Mouse (Mus musculus): ENCODE measurements at regions not wholly inside any gene's neighbourhood (a gene's known extent, or its start where the extent isn't known, plus 50 kb on each side); places are given as distances from the start of the nearest gene placed in this dataset.
A peak's percentile ranks its signal among the peaks of the same experiment; 100 is the strongest.

DNA sequence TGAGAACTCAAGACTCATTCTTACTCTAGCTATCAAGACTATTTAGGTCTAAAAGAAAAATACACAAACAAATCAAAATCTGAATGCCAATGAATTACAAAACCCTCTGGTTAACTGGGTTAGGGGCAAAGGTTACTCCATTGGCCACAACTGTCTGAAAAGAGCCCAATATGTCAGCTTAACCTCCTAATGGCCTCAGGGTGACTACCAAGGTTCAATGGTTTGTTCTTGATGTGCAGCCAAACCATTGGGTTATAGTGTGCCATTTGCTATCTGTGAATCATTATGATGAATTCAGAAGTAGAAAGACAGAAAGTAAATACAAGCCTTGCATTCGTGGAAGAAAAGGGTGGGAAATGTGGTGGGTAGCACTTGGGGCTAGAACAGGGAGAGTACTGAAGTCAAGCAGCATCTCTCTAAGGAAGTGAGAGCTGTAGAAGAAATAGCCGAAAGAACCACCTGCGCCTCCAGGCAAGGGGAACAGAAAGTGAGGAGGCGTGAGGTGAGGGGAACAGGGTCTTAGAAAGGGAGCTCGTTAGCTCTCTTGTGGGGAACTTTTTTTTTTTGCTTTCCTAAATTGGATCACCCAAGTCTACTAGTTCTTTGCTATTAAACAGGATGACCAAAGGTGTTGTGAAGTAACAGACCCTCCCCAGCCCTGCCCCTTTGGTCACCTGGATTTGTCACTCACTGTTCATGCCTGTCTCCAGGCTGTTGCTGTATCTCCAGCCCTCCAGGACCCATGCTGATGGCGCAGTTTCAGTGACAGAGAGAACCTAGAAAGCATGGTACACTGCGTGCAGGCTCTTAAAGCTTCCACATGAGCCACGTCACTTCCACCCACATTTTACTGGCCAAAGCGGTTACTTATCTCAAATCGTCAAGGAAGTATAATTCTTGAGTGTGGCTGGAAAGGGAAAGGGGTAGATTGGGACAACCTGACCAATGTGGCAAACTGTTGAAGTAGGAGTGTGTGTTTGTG lies 204.1 kb upstream of the Tet2 start:
- no peak for DNase-seq (ENCODE audit: low spot score in 2 of 2)

DNA sequence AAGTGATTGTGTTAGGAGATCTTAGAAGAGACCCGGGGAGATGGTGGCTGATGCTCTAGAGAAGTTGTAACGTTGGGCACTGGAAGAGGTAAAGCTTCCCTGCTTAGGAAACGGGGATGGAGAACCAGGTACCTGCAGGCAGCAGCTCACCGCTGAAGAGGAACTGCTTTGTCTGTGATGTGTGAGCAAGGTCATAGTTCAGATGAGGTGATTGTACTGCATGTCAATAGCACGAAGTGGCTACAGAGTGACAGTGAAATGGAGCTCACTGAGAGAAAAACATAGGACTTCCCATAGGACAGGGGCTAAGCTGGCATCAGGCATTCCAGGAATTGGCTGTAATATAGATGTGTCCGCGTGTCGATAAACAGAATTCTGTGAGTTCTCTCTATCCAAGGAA lies 205.1 kb upstream of the Tet2 start:
- H3K27ac ChIP-seq = no peak overlapping the region
- no peak overlapping the region for H3K4me3 ChIP-seq
- TF ChIP-seq CTCF (conservative IDR thresholded peaks at IDR 0.05) = no peak
- DNase-seq (ENCODE audit: low spot score in 2 of 2) = no peak

More for the DNA sequence above, 204.1 kb upstream of the Tet2 start:
- Histone ChIP-seq H3K4me3 (no peak overlapping the region), H3K27ac (no peak overlapping the region)
- no peak for TF ChIP-seq CTCF (conservative IDR thresholded peaks at IDR 0.05)

DNA sequence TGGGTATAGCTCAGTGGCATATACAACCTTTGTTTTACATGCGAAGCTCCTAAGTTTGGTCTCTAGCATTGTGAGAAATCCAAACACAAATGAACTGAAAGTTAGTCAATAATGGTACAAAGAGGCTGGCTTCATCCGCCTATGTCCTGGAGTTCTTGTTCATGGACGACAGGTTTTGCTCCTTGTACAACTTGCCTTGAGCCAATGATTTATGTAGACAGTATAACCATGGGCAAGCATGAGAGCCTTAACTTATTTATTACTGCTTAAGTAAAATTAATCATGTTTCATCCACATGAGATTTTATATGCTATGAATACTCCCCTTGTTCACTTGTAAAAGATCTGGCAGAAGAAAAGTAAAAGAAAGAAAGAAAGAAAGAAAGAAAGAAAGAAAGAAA lies 205.7 kb upstream of the Tet2 start:
- TF ChIP-seq CTCF (conservative IDR thresholded peaks at IDR 0.05) = no peak
- Histone ChIP-seq H3K27ac (no peak overlapping the region), H3K4me3 (no peak overlapping the region)
- DNase-seq (ENCODE audit: low spot score in 2 of 2) = no peak

- H3K27ac ChIP-seq = no peak overlapping the region
- TF ChIP-seq CTCF (conservative IDR thresholded peaks at IDR 0.05) = no peak
- DNase-seq (ENCODE audit: low spot score in 2 of 2) = no peak
- H3K4me3 ChIP-seq = no peak overlapping the region
Measured at GRCm38 (mm10) chr3:133751011-133751410, 206.1 kb upstream of the Tet2 start.

DNA sequence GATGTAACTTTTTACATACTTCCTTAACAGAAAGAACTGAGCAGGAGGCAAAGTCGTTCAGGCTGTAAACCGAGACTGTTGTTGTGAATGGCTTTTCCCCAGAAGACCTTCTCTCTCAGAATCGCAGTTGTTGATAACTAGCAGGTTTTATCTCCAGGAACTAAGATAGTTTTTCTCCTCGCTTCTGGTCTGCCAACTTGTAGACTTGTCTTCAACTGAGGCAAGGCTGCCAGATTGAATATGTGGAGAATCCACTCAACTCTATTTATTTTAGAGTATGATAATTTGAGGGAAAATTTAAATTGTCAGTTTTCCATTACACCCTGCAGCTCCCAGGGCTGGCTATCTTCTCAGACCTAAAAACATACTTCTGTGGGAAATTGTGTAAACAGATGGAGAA lies 206.6 kb upstream of the Tet2 start:
- Histone ChIP-seq H3K4me3 (no peak overlapping the region), H3K27ac (no peak overlapping the region)
- no peak for DNase-seq (ENCODE audit: low spot score in 2 of 2)
- TF ChIP-seq CTCF (conservative IDR thresholded peaks at IDR 0.05) = no peak

DNA sequence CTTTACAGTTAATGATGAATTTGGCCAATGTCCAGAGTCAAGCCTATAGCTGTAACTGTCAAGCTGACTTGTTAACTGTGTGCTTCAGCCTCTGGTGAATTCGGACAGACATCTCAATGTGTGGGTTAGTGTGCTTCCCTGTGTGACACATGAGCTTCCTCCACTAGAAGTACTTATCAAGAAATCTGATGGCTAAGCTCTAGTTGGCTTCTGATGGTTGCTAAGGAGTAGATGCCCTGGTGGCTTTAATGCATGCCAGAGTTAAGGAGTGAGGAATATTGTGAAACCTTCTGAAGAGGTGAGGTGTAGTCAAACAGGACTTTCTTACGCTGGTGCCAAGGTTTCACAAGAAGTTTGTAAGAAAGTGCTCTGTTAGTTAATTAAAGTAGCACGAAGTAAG lies 208.1 kb upstream of the Tet2 start:
- no peak overlapping the region for H3K4me3 ChIP-seq
- no peak for DNase-seq (ENCODE audit: low spot score in 2 of 2)
- TF ChIP-seq CTCF (conservative IDR thresholded peaks at IDR 0.05) = no peak
- no peak overlapping the region for H3K27ac ChIP-seq

DNA sequence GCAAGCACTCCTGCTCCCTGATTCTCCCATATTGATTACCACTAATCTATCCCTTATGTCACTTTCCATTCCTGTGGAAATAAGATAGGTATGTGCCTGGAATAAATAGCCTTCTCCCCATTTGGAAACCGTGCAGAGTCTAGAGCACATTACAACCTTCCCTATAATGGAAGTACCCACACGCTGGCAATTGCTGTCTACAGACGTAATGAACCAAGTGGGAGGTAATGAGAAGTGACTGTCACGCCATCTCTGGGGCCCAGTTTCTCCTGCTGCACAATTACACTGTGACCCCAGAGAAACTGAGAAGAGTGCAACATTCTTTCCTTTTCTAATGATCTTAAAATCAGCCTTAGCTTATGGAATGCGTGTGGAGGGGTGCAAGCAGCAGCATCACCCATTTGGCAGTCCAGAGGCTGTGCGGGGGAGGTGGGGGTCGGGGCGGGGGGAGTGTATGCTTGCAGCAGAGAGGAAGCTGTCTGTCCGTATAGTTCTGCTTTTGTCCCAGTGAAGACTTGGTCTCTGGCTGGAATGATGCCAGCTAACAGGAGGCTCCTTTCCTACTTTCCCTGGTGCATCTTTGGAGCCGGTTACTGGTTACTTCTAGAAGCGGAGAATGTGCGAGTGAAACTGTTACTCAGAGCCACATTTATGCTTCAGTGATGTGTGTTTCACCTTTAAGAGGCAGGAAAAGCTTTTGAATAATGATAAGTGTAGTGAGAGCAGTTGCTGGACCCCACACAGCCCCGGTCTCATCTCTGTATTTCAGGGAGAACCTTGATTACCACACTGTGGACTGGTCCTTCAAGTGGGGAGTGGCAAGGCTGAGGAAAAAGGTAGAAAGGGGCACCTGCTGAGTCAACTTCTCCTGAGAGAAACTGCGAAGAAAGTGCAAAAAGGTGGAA lies 209.3 kb upstream of the Tet2 start:
- no peak for TF ChIP-seq CTCF (conservative IDR thresholded peaks at IDR 0.05)
- Histone ChIP-seq H3K27ac (no peak overlapping the region), H3K4me3 (peak overlapping the region; percentile 1; the same call in 1 of the 2 replicates)
- no peak for DNase-seq (ENCODE audit: low spot score in 2 of 2)

GRCm38 (mm10) chr3:133754911-133755259 lies 209.9 kb upstream of the Tet2 start:
- Histone ChIP-seq H3K27ac (no peak overlapping the region), H3K4me3 (peak overlapping the region; percentile 1; the same call in 1 of the 2 replicates)
- peak; percentile 85 to 90 for DNase-seq (ENCODE audit: low spot score in 2 of 2)
- TF ChIP-seq CTCF (conservative IDR thresholded peaks at IDR 0.05) = 0 out of 2 replicates have a peak, but pooled peaks have one; percentile 10

DNA sequence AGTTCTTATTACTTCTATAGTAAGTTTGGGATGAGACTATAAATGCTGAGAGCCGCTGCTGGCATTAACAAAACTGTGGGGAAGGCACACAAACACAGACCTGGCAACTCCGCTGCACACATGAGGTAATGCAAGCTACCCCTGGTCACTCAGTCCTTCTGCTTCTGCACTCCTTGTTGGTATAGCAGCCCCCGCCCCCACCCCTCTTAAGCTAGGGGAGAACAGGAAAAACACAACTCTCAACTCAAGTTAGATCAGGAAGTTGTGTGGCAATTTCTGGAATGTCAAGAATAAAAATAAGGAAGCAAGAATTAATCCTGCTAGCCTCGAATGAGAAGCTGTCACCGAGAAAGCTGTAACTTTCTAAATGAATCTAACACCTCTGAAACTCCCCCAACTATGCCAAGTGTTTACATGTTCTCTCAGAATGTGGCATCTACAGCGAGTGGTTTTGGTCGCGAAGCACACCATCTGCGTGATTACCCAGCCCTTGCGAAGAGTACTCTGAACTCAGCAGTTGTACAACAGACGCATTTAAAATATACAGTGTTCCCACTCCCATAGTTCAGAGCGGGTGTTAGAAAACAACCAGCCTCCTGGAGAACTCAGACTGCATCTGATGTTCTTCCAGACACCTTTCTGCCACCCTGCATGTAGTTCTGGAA lies 212.9 kb upstream of the Tet2 start:
- Histone ChIP-seq H3K27ac (no peak overlapping the region), H3K4me3 (no peak overlapping the region; the same call in 1 of the 2 replicates)
- no peak for TF ChIP-seq CTCF (conservative IDR thresholded peaks at IDR 0.05)
- DNase-seq (ENCODE audit: low spot score in 2 of 2) = peak; percentile 22 to 49

- no peak overlapping the region; the same call in 1 of the 2 replicates for H3K4me3 ChIP-seq
- TF ChIP-seq CTCF (conservative IDR thresholded peaks at IDR 0.05) = no peak
- H3K27ac ChIP-seq = no peak overlapping the region
- DNase-seq (ENCODE audit: low spot score in 2 of 2) = no peak
Measured at GRCm38 (mm10) chr3:133758421-133758820, 213.5 kb upstream of the Tet2 start.

DNA sequence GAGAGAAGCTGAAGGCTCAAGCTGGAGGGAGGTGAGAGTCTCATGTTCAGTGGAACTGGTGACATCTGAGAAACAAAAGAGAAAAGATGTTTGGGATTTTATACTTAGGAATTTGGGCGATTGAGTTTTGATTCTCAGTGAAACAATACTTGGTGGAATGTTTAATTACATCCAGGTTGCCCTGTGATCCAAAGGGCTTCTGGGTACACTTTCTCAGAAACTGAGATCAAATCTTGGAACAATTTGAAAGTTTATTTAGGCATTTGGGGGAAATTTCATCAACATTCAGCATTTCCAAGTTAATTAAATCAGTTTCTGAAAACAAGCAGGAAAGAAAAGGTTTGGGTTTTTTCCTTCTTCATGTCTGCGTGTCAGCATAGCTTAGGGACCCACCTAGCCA lies 214.7 kb upstream of the Tet2 start:
- Histone ChIP-seq H3K27ac (no peak overlapping the region), H3K4me3 (no peak overlapping the region)
- no peak for TF ChIP-seq CTCF (conservative IDR thresholded peaks at IDR 0.05)
- DNase-seq (ENCODE audit: low spot score in 2 of 2) = no peak

DNA sequence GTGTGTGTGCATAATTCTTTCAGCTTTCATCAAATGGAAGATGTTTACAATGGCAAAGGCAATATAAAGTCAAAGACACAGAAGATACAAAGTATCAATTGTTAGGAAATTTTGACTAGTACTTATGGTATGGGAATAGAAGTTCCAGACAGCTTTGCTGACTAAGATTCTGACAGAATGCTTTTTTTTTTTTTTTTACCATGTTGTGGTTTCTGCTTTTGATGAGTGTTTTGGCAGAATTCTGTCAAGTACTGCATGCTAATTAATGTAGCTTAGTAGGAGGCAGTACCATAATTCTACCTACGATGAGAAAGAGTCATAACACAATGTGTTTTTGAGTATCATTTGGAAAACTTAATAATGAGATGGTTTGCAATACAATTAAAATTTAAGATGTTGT lies 215.3 kb upstream of the Tet2 start:
- no peak for TF ChIP-seq CTCF (conservative IDR thresholded peaks at IDR 0.05)

GRCm38 (mm10) chr3:133763721-133764120 lies 218.8 kb upstream of the Tet2 start:
- DNase-seq (ENCODE audit: low spot score in 2 of 2) = no peak
- no peak for TF ChIP-seq CTCF (conservative IDR thresholded peaks at IDR 0.05)
- Histone ChIP-seq H3K4me3 (no peak overlapping the region), H3K27ac (no peak overlapping the region)

More for the DNA sequence above, 215.3 kb upstream of the Tet2 start:
- Histone ChIP-seq H3K27ac (no peak overlapping the region), H3K4me3 (no peak overlapping the region)
- no peak for DNase-seq (ENCODE audit: low spot score in 2 of 2)

Data from layer of hippocampus, adult 2 months (tissue).